Mouse (Mus musculus) stomach, postnatal 0 days (tissue): ENCODE measurements at regions not wholly inside any gene's neighbourhood (a gene's known extent, or its start where the extent isn't known, plus 50 kb on each side); places are given as distances from the start of the nearest gene placed in this dataset.
A peak's percentile ranks its signal among the peaks of the same experiment; 100 is the strongest.

Experiments used
- ATAC-seq: fragments of 200-750 bp; cut with Nextera tagmentation; 2 replicates; pipeline ENCODE4 v1.8.0; 2017; ENCODE audit not compliant: low FRiP score, low TSS enrichment
- DNase-seq: peaks from one replicate; pipeline ENCODE4 v3.0.0-alpha.2; 2016; ENCODE audit warnings: low spot score
- H3K27ac ChIP-seq: fragments of 300-500 bp; sonication (generic); replicated peaks from 2 replicates; pipeline ENCODE4 v1.5.1; 2014; ENCODE audit warnings: mild to moderate bottlenecking, control low read depth
- H3K27me3 ChIP-seq: fragments of 300-500 bp; sonication (generic); 2 replicates; pipeline ENCODE4 v1.6.1; 2014; ENCODE audit warnings: low read length; ENCODE audit not compliant: control insufficient read depth, insufficient read depth
- H3K36me3 ChIP-seq: fragments of 300-500 bp; sonication (generic); 2 replicates; pipeline ENCODE4 v1.6.1; 2014; ENCODE audit warnings: low read length, mixed read lengths; ENCODE audit not compliant: control insufficient read depth, insufficient read depth
- H3K4me1 ChIP-seq: fragments of 300-500 bp; sonication (generic); replicated peaks from 2 replicates; pipeline ENCODE4 v1.6.1; 2014; ENCODE audit warnings: antibody characterized with exemption; ENCODE audit not compliant: control insufficient read depth, insufficient read depth
- H3K4me2 ChIP-seq: fragments of 300-500 bp; sonication (generic); replicated peaks from 2 replicates; pipeline ENCODE4 v1.6.1; 2014; ENCODE audit warnings: low read depth, mild to moderate bottlenecking, control low read depth, moderate library complexity
- H3K4me3 ChIP-seq: fragments of 300-500 bp; sonication (generic); 2 replicates; pipeline ENCODE4 v1.5.1; 2014; ENCODE audit warnings: low read depth, low read length, control low read depth
- H3K9ac ChIP-seq: fragments of 300-500 bp; sonication (generic); 2 replicates; pipeline ENCODE4 v1.6.1; 2014; ENCODE audit warnings: mild to moderate bottlenecking, low read length, control low read depth, mixed read lengths
- H3K9me3 ChIP-seq: fragments of 300-500 bp; sonication (generic); 2 replicates; pipeline ENCODE4 v1.6.1; 2016; ENCODE audit warnings: low read length; ENCODE audit not compliant: control insufficient read depth
- CTCF ChIP-seq: IDR thresholded peaks from 2 replicates; pipeline ENCODE4 v1.5.1; 2016; ENCODE audit warnings: antibody characterized with exemption, low read depth, mild to moderate bottlenecking, moderate library complexity
- EP300 ChIP-seq: optimal IDR thresholded peaks from 2 replicates; pipeline ENCODE3; 2016; ENCODE audit warnings: antibody characterized with exemption
- WGBS: fragments of 180-500 bp; shearing (Covaris S2); extraction: QIAGEN DNeasy Blood & Tissue Kit; methylation state at CpG from one replicate; pipeline ENCODE4 v1.1.7; 2014; 5-methylcytosine and 5-hydroxymethylcytosine counted together

DNA sequence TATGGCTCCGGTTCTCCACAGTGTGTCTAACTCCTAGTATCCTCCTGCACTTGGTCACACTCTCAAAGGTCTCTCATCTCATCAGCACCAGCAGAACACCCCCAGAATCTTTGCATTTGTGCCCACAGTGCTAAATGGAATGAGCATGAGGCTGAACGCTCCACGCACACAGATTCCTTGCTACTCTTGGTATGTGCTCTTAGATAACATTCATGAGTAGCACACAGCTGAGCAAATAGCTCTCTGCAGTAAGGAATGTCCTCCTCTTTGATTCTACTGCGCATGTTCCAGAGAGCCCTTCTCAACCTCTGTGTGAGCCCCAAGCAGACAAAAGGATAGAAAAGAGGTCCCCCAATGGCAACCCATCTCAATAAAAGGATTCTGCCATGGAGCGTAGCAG lies 326.1 kb upstream of the Zfp637 start:
- ATAC-seq: peak; percentile 45; the same call in 1 of the 2 replicates
- H3K27ac ChIP-seq: no peak overlapping the region
- H3K36me3 ChIP-seq: no peaks in the 10 kb centered on the region
- H3K27me3 ChIP-seq: no peaks in the 10 kb centered on the region
- WGBS: 61% methylated on average over 5 of the region's 5 CpGs
- H3K4me1 ChIP-seq: no peaks in the 10 kb centered on the region
- H3K4me3 ChIP-seq: no peak overlapping the region
- no peak for DNase-seq
- H3K4me2 ChIP-seq: no peak overlapping the region
- TF ChIP-seq EP300 (no peak), CTCF (no peak)
- no peak overlapping the region for H3K9ac ChIP-seq
- no peaks in the 10 kb centered on the region for H3K9me3 ChIP-seq

DNA sequence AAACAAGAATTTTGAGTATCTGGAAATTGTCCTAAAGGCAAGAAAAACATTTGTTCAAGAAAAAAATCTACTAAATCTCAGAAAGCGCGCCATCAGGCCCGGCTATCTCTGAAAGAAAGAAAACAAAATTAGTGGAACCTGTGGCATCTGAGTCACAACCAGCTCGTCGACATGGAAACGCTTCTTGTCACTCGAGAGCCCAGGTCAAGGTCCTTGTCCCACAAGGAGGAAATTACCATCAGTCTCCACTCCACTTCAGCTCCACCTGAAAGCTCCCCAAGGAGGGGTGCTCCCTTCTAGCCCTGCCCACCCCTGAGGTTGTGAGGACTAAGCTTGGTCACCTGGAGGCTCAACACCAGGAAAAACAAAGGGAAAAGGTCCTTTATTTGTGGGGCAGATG lies 324.1 kb upstream of the Zfp637 start:
- H3K27ac ChIP-seq: no peak overlapping the region
- H3K9me3 ChIP-seq: no peaks in the 10 kb centered on the region
- no peaks in the 10 kb centered on the region for H3K4me1 ChIP-seq
- H3K4me3 ChIP-seq: no peak overlapping the region
- WGBS: 74% methylated on average over 7 of the region's 7 CpGs
- ATAC-seq (no peak), DNase-seq (no peak)
- H3K27me3 ChIP-seq: no peaks in the 10 kb centered on the region
- no peak overlapping the region for H3K4me2 ChIP-seq
- no peak overlapping the region for H3K9ac ChIP-seq
- TF ChIP-seq CTCF: no peak
- no peak for TF ChIP-seq EP300
- no peaks in the 10 kb centered on the region for H3K36me3 ChIP-seq

DNA sequence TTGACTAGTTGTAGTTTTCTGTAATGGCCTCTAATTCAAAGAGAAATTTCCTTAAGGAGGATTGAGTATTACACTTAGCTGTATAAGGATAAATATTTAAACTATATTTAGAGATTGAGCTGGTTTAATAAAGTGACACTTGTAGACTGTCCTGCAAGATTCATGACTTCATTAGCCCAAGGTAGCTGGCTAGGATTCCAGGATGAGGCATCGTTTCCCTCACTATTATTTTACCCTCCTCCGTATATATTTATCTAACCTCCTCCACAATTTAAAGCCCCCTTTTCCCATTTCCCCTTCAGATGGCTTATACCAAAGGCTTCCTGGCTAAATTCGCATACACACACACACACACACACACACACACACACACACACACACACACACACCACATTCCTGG lies 322.0 kb upstream of the Zfp637 start:
- no peak for TF ChIP-seq CTCF
- TF ChIP-seq EP300: no peak
- no peak for DNase-seq
- WGBS: 41% methylated on average over 3 of the region's 3 CpGs

GRCm38 (mm10) chr6:117519466-117519865 lies 321.5 kb upstream of the Zfp637 start:
- DNase-seq (no peak), ATAC-seq (no peak)
- Histone ChIP-seq H3K27me3 (no peaks in the 10 kb centered on the region), H3K27ac (no peak overlapping the region), H3K4me3 (no peak overlapping the region), H3K9ac (no peak overlapping the region), H3K4me1 (no peaks in the 10 kb centered on the region), H3K36me3 (no peaks in the 10 kb centered on the region), H3K9me3 (no peaks in the 10 kb centered on the region), H3K4me2 (no peak overlapping the region)
- WGBS: 88% methylated on average over 1 of the region's 1 CpGs
- no peak for TF ChIP-seq CTCF
- TF ChIP-seq EP300: no peak

More for the DNA sequence above, 322.0 kb upstream of the Zfp637 start:
- Histone ChIP-seq H3K27ac (no peak overlapping the region), H3K4me3 (no peak overlapping the region), H3K4me2 (no peak overlapping the region), H3K27me3 (no peaks in the 10 kb centered on the region), H3K36me3 (no peaks in the 10 kb centered on the region), H3K4me1 (no peaks in the 10 kb centered on the region), H3K9ac (no peak overlapping the region), H3K9me3 (no peaks in the 10 kb centered on the region)
- ATAC-seq: no peak

GRCm38 (mm10) chr6:117526161-117526935 lies 314.6 kb upstream of the Zfp637 start:
- H3K27me3 ChIP-seq: no peaks in the 10 kb centered on the region
- H3K4me2 ChIP-seq: no peak overlapping the region
- 51% methylated on average over 22 of the region's 22 CpGs for WGBS
- no peak overlapping the region for H3K4me3 ChIP-seq
- TF ChIP-seq CTCF (no peak), EP300 (no peak)
- H3K27ac ChIP-seq: no peak overlapping the region
- H3K4me1 ChIP-seq: no peaks in the 10 kb centered on the region
- H3K36me3 ChIP-seq: no peaks in the 10 kb centered on the region
- ATAC-seq (no peak), DNase-seq (no peak)
- H3K9me3 ChIP-seq: no peaks in the 10 kb centered on the region
- H3K9ac ChIP-seq: no peak overlapping the region

GRCm38 (mm10) chr6:117527526-117527925 lies 313.5 kb upstream of the Zfp637 start:
- TF ChIP-seq EP300: no peak
- no peak for TF ChIP-seq CTCF
- Histone ChIP-seq H3K36me3 (no peaks in the 10 kb centered on the region), H3K4me1 (no peaks in the 10 kb centered on the region), H3K4me3 (no peak overlapping the region), H3K4me2 (no peak overlapping the region), H3K9me3 (no peaks in the 10 kb centered on the region), H3K27ac (no peak overlapping the region), H3K9ac (no peak overlapping the region), H3K27me3 (no peaks in the 10 kb centered on the region)
- ATAC-seq (no peak), DNase-seq (no peak)
- WGBS: 81% methylated on average over 8 of the region's 8 CpGs
